In the genomic region with DNA sequence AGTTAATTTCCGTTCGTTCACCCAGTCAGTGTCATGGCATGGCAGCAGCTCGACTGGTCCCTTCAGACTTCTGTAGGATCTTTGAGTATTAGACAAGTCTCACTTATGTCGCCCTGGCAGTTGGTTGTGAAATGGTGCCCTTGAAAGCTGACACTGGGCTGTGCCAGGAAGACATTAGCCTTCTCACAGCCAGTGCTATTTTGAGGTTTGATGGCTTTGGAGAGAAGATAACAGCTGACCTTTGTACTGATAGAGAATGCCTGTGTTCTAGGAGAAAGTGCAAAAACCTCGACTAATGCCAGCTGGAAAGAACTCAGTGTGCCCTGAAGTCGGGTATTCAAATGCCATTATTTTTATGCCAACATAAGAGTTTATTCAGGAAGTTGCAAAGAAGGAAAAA, we compare ENCODE assay signal across 13 mouse cellular contexts.
DNase-seq lines count a peak whose midpoint lies in the region; ATAC-seq lines count a peak whose summit lies in the region.
"Had no signal": no experiment of that assay in that cellular context is flagged by ENCODE, and none has a peak within 500 bp of the region (broad histone marks: within the 10 kb centered on the region; RNA-seq: fewer than 3 reads in every experiment).

No protein-coding gene starts in this region.

- no peak overlapping the region for H3K9ac ChIP-seq in kidney, embryonic 16.5 days (replicated peaks; ENCODE audit: low read length)
- H3K9ac ChIP-seq in kidney, embryonic 15.5 days: no peak overlapping the region
- H3K9ac ChIP-seq: embryonic facial prominence, embryonic 13.5 days; hindbrain, embryonic 15.5 days; liver, embryonic 13.5 days; midbrain, embryonic 15.5 days had no signal

- no peak overlapping the region for H3K27ac ChIP-seq in kidney, embryonic 16.5 days (ENCODE audit: low read length)
- 0 out of 2 replicates have a peak overlapping the region, but pooled peaks have one; percentile 29 for H3K27ac ChIP-seq in kidney, embryonic 15.5 days
- H3K27ac ChIP-seq: embryonic facial prominence, embryonic 13.5 days; hindbrain, embryonic 15.5 days; liver, embryonic 13.5 days; midbrain, embryonic 15.5 days had no signal

- H3K4me1 ChIP-seq in kidney, embryonic 16.5 days (ENCODE audit: insufficient read depth, low read length): no peaks in the 10 kb centered on the region; the same call in 1 of the 2 replicates
- H3K4me1 ChIP-seq in kidney, embryonic 15.5 days: peaks cover 8% of the 10 kb centered on the region; the same call in 1 of the 2 replicates
- H3K4me1 ChIP-seq: embryonic facial prominence, embryonic 13.5 days; hindbrain, embryonic 15.5 days; liver, embryonic 13.5 days; midbrain, embryonic 15.5 days had no signal

- no peak overlapping the region for H3K4me3 ChIP-seq in kidney, embryonic 16.5 days (ENCODE audit: low read length)
- H3K4me3 ChIP-seq in kidney, embryonic 15.5 days (replicated peaks): no peak overlapping the region
- H3K4me3 ChIP-seq: embryonic facial prominence, embryonic 13.5 days; hindbrain, embryonic 15.5 days; liver, embryonic 13.5 days; midbrain, embryonic 15.5 days had no signal

- H3K36me3 ChIP-seq in kidney, embryonic 16.5 days (ENCODE audit: insufficient read depth, low read length): no peaks in the 10 kb centered on the region
- H3K36me3 ChIP-seq in kidney, embryonic 15.5 days: no peaks in the 10 kb centered on the region
- H3K36me3 ChIP-seq: embryonic facial prominence, embryonic 13.5 days; hindbrain, embryonic 15.5 days; liver, embryonic 13.5 days; midbrain, embryonic 15.5 days had no signal

- peak; percentile 18 for DNase-seq in kidney, adult 11 months
- DNase-seq in adipocyte (ENCODE audit: low spot score): peak; percentile 86
- peak; percentile 68 for DNase-seq in heart, adult 9 months (ENCODE audit: low spot score in 2 of 2)
- DNase-seq in thymus, postnatal 36 days: no peak
- DNase-seq in cerebellum, adult 8-10 months: no peak
- no peak for DNase-seq in cerebellum, postnatal 14 days
- DNase-seq: cerebellum, adult 11-12 months; liver, embryonic 13.5 days had no signal

- ATAC-seq in kidney, embryonic 16.5 days (ENCODE audit: low FRiP score, low TSS enrichment): no peak
- no peak for ATAC-seq in kidney, embryonic 15.5 days (replicated peaks; ENCODE audit: low FRiP score)
- ATAC-seq: midbrain, embryonic 15.5 days had no signal

- no peaks in the 10 kb centered on the region for H3K27me3 ChIP-seq in kidney, embryonic 16.5 days (ENCODE audit: insufficient read depth, low read length)
- H3K27me3 ChIP-seq in kidney, embryonic 15.5 days: no peaks in the 10 kb centered on the region
- H3K27me3 ChIP-seq: embryonic facial prominence, embryonic 13.5 days; hindbrain, embryonic 15.5 days; liver, embryonic 13.5 days; midbrain, embryonic 15.5 days had no signal

- no peaks in the 10 kb centered on the region for H3K9me3 ChIP-seq in kidney, embryonic 16.5 days (ENCODE audit: low read length)
- H3K9me3 ChIP-seq in kidney, embryonic 15.5 days (replicated peaks): no peaks in the 10 kb centered on the region
- H3K9me3 ChIP-seq: embryonic facial prominence, embryonic 13.5 days; hindbrain, embryonic 15.5 days; liver, embryonic 13.5 days; midbrain, embryonic 15.5 days had no signal

- H3K4me2 ChIP-seq in kidney, embryonic 16.5 days (replicated peaks; ENCODE audit: low read depth, low read length): no peak overlapping the region
- H3K4me2 ChIP-seq in kidney, embryonic 15.5 days: no peak overlapping the region
- H3K4me2 ChIP-seq: embryonic facial prominence, embryonic 13.5 days; hindbrain, embryonic 15.5 days; liver, embryonic 13.5 days; midbrain, embryonic 15.5 days had no signal

- 75% methylated on average over 6 of the region's 6 CpGs for WGBS in kidney, embryonic 16.5 days
- 77% methylated on average over 6 of the region's 6 CpGs for WGBS in kidney, embryonic 15.5 days

Comparison
In these comparisons a context has a peak if more than half of its experiments do, and no peak if none do; other contexts are left out.
1. DNase-seq: peak in kidney, adult 11 months (single experiment), adipocyte (single experiment) and heart, adult 9 months (2 of 2); none in thymus, postnatal 36 days (0 of 2), cerebellum, adult 8-10 months (single experiment) and cerebellum, postnatal 14 days (0 of 2).